Mouse (Mus musculus): ENCODE results near the gene Pip4k2b.

DNA sequence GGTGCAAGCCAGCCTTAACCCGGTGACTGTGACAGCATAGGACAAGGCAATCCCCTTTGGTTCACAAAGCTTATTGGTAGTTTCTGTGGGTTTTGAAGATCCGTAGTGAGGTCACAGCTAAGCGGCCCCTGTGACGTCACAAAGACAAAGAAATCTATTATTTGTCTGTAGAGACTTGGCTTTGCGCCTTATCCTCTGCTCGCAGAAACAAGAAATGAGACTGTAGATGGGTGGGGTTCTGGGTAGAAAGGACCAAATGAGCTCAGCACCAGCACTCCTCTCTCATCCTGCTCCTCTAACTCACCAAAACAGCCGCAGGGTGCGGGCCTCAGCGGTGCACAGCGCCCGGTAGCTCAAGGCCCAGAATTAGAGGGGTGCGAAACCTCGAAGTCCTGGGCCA lies 30.7 kb upstream of the Pip4k2b start:
- TF ChIP-seq CTCF (IDR thresholded peaks at IDR 0.05; ENCODE audit: low read depth, low read length) = no peak
- no peak for TF ChIP-seq POLR2A (IDR thresholded peaks at IDR 0.05; ENCODE audit: borderline replicate concordance, low read depth, low read length)

Measured in bone marrow macrophage, adult 2 months (primary cell).